Mouse (Mus musculus): Measurements from ENCODE around the gene Prkab1. TPM values are rescaled to one million over a fixed set of nuclear protein-coding genes. Genes with fewer than 3 reads are reported as not detected.

The Prkab1 gene
- polyA plus RNA-seq, 1 experiment from 2014 or later: 79.0 TPM

- H3K9ac ChIP-seq (ENCODE audit: low read depth, low read length): no peak overlapping the region
- no peaks in the 10 kb centered on the region for H3K4me1 ChIP-seq (replicated peaks; ENCODE audit: insufficient read depth, low read length)
- H3K4me2 ChIP-seq (ENCODE audit: low read length): no peak overlapping the region
- no peak overlapping the region for H3K4me3 ChIP-seq (replicated peaks; ENCODE audit: low read depth, low read length)
- H3K27ac ChIP-seq: no peak overlapping the region
- no peaks in the 10 kb centered on the region for H3K9me3 ChIP-seq (replicated peaks; ENCODE audit: low read length)
- H3K36me3 ChIP-seq (ENCODE audit: insufficient read depth, low read length): no peaks in the 10 kb centered on the region
- no peak for TF ChIP-seq CTCF (IDR thresholded peaks at IDR 0.05; ENCODE audit: low read depth)
- DNase-seq (ENCODE audit: low spot score) (no peak), ATAC-seq (replicated peaks; ENCODE audit: low FRiP score, low read depth) (no peak)
- whole genome bisulfite sequencing: 65% methylated on average over 7 of the region's 7 CpGs
- H3K27me3 ChIP-seq (ENCODE audit: insufficient read depth, low read length): no peaks in the 10 kb centered on the region
Measured at GRCm38 (mm10) chr5:116029071-116029470, 4.8 kb upstream of the Prkab1 start.

GRCm38 (mm10) chr5:116026561-116026960 is 2.3 kb upstream of the Prkab1 start:
- 85% methylated on average over 14 of the region's 14 CpGs for WGBS
- Histone ChIP-seq H3K36me3 (ENCODE audit: insufficient read depth, low read length) (0 out of 2 replicates have a peak, but pooled peaks cover 2% of the 10 kb centered on the region), H3K4me3 (replicated peaks; ENCODE audit: low read depth, low read length) (no peak overlapping the region), H3K9me3 (replicated peaks; ENCODE audit: low read length) (no peaks in the 10 kb centered on the region), H3K27ac (no peak overlapping the region), H3K9ac (ENCODE audit: low read depth, low read length) (no peak overlapping the region), H3K4me1 (replicated peaks; ENCODE audit: insufficient read depth, low read length) (peaks cover 15% of the 10 kb centered on the region; the same call in 1 of the 2 replicates), H3K27me3 (ENCODE audit: insufficient read depth, low read length) (no peaks in the 10 kb centered on the region), H3K4me2 (ENCODE audit: low read length) (no peak overlapping the region)
- DNase-seq (ENCODE audit: low spot score) (no peak), ATAC-seq (replicated peaks; ENCODE audit: low FRiP score, low read depth) (no peak)
- TF ChIP-seq CTCF (IDR thresholded peaks at IDR 0.05; ENCODE audit: low read depth): no peak

DNA sequence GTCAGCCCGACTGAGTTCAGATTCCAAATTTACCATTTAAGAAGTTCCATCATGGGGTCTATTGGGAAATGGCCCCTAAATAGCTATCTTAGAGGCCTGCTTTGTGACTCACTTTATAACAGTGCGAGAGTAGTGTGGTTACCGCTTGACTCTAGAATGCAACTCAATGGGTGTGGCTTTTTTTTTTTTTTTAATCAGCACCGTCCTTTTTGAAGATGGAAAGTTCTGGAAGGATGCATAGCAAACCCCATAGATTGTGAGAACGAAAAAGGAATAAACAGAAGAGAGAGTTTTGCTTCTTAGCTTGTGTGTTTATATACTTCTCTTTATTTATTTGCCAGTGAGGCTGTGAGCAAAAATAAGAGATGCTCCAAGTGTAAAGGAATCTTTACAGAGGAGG is 1.8 kb upstream of the Prkab1 start:
- DNase-seq (ENCODE audit: low spot score) (no peak), ATAC-seq (replicated peaks; ENCODE audit: low FRiP score, low read depth) (no peak)
- no peak overlapping the region for H3K4me2 ChIP-seq (ENCODE audit: low read length)
- no peak overlapping the region for H3K4me3 ChIP-seq (replicated peaks; ENCODE audit: low read depth, low read length)
- TF ChIP-seq CTCF (IDR thresholded peaks at IDR 0.05; ENCODE audit: low read depth): no peak
- H3K4me1 ChIP-seq (replicated peaks; ENCODE audit: insufficient read depth, low read length): peaks cover 15% of the 10 kb centered on the region; the same call in 1 of the 2 replicates
- peaks cover 7% of the 10 kb centered on the region for H3K36me3 ChIP-seq (ENCODE audit: insufficient read depth, low read length)
- 91% methylated on average over 5 of the region's 5 CpGs for WGBS
- no peaks in the 10 kb centered on the region for H3K9me3 ChIP-seq (replicated peaks; ENCODE audit: low read length)
- no peaks in the 10 kb centered on the region for H3K27me3 ChIP-seq (ENCODE audit: insufficient read depth, low read length)
- no peak overlapping the region for H3K9ac ChIP-seq (ENCODE audit: low read depth, low read length)
- H3K27ac ChIP-seq: no peak overlapping the region

GRCm38 (mm10) chr5:116023821-116024284 is 455 bp downstream of the Prkab1 start:
- ATAC-seq (replicated peaks; ENCODE audit: low FRiP score, low read depth): peak; percentile 51; the same call in 1 of the 2 replicates
- WGBS: under 1% methylated on average over 27 of the region's 28 CpGs
- H3K4me3 ChIP-seq (replicated peaks; ENCODE audit: low read depth, low read length): peak overlapping the region; percentile 72
- peak overlapping the region; percentile 89 for H3K4me2 ChIP-seq (ENCODE audit: low read length)
- DNase-seq (ENCODE audit: low spot score): no peak
- H3K27ac ChIP-seq: peak overlapping the region; percentile 94
- H3K9me3 ChIP-seq (replicated peaks; ENCODE audit: low read length): no peaks in the 10 kb centered on the region
- no peak for TF ChIP-seq CTCF (IDR thresholded peaks at IDR 0.05; ENCODE audit: low read depth)
- H3K36me3 ChIP-seq (ENCODE audit: insufficient read depth, low read length): peaks cover 23% of the 10 kb centered on the region
- peak overlapping the region; percentile 82 for H3K9ac ChIP-seq (ENCODE audit: low read depth, low read length)
- no peaks in the 10 kb centered on the region for H3K27me3 ChIP-seq (ENCODE audit: insufficient read depth, low read length)
- peaks cover 18% of the 10 kb centered on the region; the same call in 1 of the 2 replicates for H3K4me1 ChIP-seq (replicated peaks; ENCODE audit: insufficient read depth, low read length)

DNA sequence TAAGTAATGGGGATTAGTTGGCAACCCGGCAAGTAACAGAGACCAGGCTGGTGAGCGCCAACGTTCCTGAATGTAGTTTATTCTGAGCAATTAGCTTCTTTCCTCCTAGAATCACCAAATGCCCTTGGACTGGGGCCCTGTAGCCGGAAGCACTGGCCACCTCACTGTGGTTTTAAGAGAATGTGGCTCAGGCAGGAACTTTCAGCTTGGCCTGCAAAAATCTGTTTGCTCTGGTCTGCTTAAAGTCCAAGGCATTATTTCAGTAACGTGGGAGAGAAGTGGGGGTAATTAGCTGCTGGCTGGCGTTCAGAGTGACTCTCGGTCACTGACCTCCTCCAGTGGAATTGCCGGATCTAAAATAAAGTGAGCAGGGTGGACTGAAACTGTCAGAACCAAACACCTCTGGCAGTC is 1.1 kb downstream of the Prkab1 start:
- Histone ChIP-seq H3K4me2 (ENCODE audit: low read length) (peak overlapping the region; percentile 89), H3K27me3 (ENCODE audit: insufficient read depth, low read length) (no peaks in the 10 kb centered on the region), H3K27ac (peak overlapping the region; percentile 94), H3K9me3 (replicated peaks; ENCODE audit: low read length) (no peaks in the 10 kb centered on the region), H3K4me1 (replicated peaks; ENCODE audit: insufficient read depth, low read length) (peaks cover 18% of the 10 kb centered on the region; the same call in 1 of the 2 replicates), H3K4me3 (replicated peaks; ENCODE audit: low read depth, low read length) (peak overlapping the region; percentile 72), H3K9ac (ENCODE audit: low read depth, low read length) (peak overlapping the region; percentile 82), H3K36me3 (ENCODE audit: insufficient read depth, low read length) (peaks cover 27% of the 10 kb centered on the region)
- ATAC-seq (replicated peaks; ENCODE audit: low FRiP score, low read depth) (no peak), DNase-seq (ENCODE audit: low spot score) (peak; percentile 46)
- TF ChIP-seq CTCF (IDR thresholded peaks at IDR 0.05; ENCODE audit: low read depth): no peak
- 14% methylated on average over 8 of the region's 8 CpGs for WGBS

DNA sequence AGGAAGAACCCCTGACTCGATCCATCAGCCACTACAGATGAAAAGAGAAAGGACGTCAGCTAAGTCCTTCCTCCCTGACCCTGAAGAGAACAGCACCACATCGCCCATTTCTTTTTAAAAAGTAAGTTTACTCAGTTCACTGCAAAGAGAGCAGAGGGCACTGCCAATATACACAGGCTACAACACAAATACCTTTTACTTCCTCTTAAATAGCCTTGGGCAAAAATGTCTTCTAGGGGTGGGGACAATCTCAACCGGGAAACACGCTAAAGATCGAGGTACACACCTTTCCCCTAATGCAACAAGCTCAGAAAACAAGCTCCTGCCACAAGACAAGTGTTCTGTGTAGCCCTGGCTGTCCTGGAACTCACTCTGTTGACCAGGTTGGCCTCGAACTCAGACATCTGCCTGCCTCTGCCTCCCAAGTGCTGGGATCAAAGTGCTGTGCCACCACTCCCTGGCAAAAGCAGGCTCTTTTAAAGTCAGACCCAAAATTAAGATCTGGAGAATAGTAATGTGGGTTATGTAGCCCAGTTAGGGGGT is 1.6 kb downstream of the Prkab1 start:
- Histone ChIP-seq H3K4me2 (ENCODE audit: low read length) (peak overlapping the region; percentile 89), H3K27ac (peak overlapping the region; percentile 94), H3K27me3 (ENCODE audit: insufficient read depth, low read length) (no peaks in the 10 kb centered on the region), H3K9ac (ENCODE audit: low read depth, low read length) (peak overlapping the region; percentile 82; the same call in 1 of the 2 replicates), H3K9me3 (replicated peaks; ENCODE audit: low read length) (no peaks in the 10 kb centered on the region), H3K4me3 (replicated peaks; ENCODE audit: low read depth, low read length) (peak overlapping the region; percentile 72), H3K4me1 (replicated peaks; ENCODE audit: insufficient read depth, low read length) (peaks cover 18% of the 10 kb centered on the region; the same call in 1 of the 2 replicates), H3K36me3 (ENCODE audit: insufficient read depth, low read length) (peaks cover 32% of the 10 kb centered on the region)
- 70% methylated on average over 7 of the region's 7 CpGs for WGBS
- ATAC-seq (replicated peaks; ENCODE audit: low FRiP score, low read depth) (no peak), DNase-seq (ENCODE audit: low spot score) (no peak)
- no peak for TF ChIP-seq CTCF (IDR thresholded peaks at IDR 0.05; ENCODE audit: low read depth)

Data from kidney, postnatal 0 days (tissue).